Mouse (Mus musculus) CH12F3 (cell line): ENCODE data around the gene Epc2.
"Not testable (repeated sequence)": the region's sequence is repeated elsewhere in the genome, so short reads cannot be mapped to it uniquely, and the experiment has no call there.

Experiments
- in situ Hi-C: fragments of 300-500 bp; cut with MboI; formaldehyde crosslinking; loops from 2 replicates; pipeline ENCODE4 v1.14.3; 2020; ENCODE audit warnings: low sequenced_read_pairs

Epc2 gene

GRCm38 (mm10) chr2:49471641-49472355, 20.5 kb downstream of the Epc2 start:
- in situ Hi-C loops = no loop called here

- in situ Hi-C loops = no loop called here
Observed at GRCm38 (mm10) chr2:49472443-49472842, 21.2 kb downstream of the Epc2 start.

DNA sequence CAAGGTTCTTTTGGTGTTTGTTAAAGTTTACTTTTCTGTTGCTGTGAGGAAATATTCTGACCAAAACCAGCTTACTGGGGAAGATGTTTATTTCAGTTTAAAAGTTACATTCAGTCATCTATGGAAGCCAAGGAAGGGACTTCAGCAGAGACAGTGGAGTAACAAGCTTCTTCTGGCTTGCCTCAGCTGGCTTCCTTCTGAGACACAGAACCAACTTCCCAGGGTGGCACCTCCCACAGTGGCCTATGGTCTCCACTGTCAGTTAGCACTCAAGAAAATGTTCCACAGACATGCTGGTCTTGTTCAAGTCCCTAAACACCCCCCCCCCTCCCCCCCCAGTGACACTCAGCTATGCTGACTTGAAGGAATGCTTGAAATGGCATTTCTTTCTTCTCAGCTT, 30.9 kb downstream of the Epc2 start:
- in situ Hi-C loops = no loop called here

DNA sequence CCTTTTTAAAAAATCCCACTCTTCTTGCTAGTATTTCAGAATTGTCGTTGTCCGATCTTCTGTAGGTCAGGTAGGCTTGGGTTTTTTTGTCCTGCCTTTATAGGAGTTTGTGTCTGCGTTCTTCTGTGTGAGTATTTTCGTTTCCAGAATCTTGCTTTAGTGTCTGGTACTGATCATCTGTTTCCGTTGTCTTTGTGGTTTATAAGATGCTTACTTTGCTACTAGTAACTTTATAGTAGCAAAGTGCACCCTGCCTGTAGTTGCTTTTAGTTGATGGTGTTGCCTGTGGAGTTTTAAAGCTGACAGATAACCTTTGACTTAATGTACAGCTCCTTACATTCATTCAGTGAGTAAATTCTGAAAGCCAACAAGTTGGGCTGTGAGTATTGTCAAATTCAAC, 32.1 kb downstream of the Epc2 start:
- in situ Hi-C loops = no loop called here

GRCm38 (mm10) chr2:49501435-49501834, 50.1 kb downstream of the Epc2 start:
- in situ Hi-C loops = no loop called here

DNA sequence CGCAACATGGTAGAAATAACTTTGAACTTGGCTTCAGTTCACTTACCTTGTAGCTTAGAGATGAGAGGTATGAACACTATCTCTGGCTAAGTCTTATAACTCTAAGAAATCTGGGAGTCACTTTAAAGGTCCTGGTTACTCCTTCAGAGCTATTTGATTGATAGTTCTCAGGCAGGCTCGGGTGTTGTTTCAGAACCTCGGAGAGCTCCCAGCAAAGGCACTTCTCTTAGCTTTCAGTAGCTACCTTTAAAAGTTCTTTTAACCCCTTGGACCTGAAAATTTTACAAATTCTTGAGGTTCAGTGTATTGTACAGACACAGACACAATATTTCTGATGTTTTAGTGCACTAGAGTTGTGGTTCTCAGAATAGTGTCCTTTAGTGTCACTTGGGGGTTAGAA, 52.3 kb downstream of the Epc2 start:
- in situ Hi-C loops = no loop called here

DNA sequence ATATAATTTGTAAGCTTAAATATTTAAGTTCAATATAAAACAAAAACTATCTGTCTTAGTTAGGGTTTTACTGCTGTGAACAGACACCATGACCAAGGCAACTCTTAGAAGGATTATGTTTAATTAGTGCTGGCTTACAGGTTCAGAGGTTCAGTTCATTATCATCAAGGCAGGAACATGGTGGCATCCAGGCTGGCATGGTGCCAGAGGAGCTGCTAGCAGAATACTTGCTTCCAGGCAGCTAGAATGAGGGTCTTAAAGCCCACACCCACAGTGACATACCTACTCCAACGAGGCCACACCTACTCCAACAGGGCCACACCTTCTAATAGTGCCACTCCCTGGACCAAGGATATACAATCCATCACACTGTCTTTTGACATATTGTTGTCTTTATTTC, 53.9 kb downstream of the Epc2 start:
- in situ Hi-C loops = not testable (repeated sequence)

GRCm38 (mm10) chr2:49510832-49511231, 59.5 kb downstream of the Epc2 start:
- in situ Hi-C loops = no loop called here

DNA sequence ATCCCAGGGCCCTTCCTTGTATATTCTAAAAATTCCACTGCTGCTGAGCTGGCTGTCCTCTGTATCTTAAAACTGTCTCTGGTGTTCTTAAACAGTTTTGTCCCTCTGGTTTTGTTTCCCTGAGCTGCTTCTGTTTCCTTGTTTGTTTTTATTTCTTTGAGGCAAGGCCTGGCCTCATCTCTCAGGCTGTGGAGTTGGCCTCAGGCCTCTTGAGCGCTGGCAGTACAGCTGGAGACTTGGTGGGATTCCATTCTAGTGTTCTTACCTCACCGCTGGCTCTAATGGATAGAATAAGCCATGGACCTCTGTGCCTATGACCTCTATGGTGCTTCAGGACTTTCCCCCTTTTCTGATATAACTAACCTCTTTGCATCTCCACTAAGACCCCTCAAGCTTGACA, 64.7 kb downstream of the Epc2 start:
- in situ Hi-C loops = no loop called here

DNA sequence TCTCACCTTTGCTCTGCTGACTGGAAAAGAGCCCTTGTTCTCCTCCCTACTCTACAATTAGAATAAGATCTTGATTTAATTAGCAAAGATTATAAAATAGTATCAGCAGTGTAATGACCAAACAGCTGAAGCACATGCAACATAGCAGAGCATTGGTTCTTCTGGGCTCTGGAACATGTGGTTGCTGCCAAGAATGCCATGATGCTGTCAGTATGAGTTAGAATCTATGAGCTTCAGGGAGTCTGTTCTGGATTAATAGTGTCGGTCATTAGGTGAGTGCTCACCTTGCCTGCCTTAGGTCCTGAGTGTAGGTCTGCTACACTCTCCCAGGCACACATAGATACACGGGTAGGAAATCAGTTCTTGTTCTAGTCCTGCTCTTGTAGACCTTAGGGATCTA, 69.1 kb downstream of the Epc2 start:
- in situ Hi-C loops = no loop called here

- in situ Hi-C loops = no loop called here
Observed at GRCm38 (mm10) chr2:49520989-49521388, 69.7 kb downstream of the Epc2 start.

- in situ Hi-C loops = no loop called here
Observed at GRCm38 (mm10) chr2:49521564-49521963, 70.3 kb downstream of the Epc2 start.

DNA sequence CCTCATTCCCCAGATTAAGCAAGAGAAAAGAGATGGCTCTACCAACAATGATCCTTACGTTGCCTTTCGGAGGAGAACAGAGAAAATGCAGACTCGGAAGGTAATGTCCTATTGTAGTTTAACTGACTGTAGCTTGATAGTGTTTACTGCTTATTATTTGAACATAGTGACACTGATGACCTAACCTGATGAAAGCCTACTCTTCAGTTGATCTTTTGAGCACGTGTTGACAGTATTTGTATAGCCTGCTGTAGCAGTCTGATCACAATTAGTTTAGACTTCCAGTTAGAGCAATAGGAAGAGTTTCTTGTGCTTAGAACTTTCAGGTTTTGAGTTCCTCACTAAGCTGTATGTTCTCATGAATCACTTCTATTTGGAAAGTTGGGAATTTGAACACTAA, 71.3 kb downstream of the Epc2 start:
- in situ Hi-C loops = no loop called here

- in situ Hi-C loops = no loop called here
Observed at GRCm38 (mm10) chr2:49537147-49537546, 85.9 kb downstream of the Epc2 start.

- in situ Hi-C loops = no loop called here
Observed at GRCm38 (mm10) chr2:49538056-49538455, 86.8 kb downstream of the Epc2 start.

DNA sequence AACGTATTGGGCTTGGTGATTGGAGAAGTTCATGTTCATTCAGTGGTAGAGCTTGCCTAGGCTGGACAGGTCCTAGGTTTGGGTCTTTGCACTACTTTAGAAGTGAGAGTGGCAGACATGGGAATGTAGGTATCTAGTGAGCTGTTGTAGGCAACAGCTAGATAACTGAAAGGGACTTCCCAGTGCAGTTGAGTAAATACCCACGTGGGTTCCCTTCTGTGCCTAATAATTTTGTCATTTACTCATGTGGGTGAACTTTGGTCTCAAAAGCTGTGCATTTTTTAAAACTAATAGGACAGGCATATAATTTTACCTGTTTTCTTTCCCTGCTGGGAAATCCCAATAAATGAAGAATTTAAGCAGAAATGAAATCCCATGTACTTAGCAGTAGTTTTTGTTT, 88.5 kb downstream of the Epc2 start:
- in situ Hi-C loops = no loop called here

- in situ Hi-C loops = no loop called here
Observed at GRCm38 (mm10) chr2:49547813-49548212, 96.5 kb downstream of the Epc2 start.

DNA sequence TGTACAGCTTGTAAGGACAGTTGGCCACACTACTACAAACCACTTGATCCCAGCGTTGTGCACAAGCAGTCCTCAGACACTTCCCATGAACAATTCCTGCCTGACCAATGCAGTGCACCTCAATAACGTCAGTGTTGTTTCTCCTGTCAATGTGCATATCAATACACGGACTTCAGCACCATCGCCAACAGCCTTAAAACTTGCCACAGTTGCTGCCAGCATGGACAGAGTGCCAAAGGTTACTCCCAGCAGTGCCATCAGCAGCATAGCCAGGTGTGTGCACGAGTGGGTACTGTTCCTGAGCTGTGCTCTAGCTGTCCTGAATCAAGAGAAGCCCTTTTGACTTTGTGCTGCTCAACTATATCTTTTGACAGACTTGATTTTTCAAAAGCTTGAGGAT, 97.2 kb downstream of the Epc2 start:
- in situ Hi-C loops = no loop called here

GRCm38 (mm10) chr2:49553096-49553495, 101.8 kb downstream of the Epc2 start:
- in situ Hi-C loops = no loop called here

DNA sequence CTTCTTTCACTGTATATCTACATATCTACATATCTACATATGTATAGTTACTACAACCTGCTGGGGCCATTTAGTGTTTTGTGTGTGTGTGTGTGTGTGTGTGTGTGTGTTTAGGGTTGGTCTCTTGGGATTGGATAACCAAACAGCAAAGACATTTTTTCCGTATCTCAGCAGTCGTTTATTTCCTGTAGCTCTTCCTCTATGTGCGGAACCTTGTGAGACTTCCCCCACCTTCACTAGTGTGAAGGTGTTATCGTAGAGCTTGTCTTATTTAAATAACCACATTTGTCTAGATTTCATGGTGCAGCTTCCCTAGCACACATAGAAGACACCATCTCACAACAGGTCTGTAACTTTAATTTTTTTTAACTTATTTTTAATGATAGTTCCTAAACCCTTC, 106.1 kb downstream of the Epc2 start:
- in situ Hi-C loops = no loop called here

DNA sequence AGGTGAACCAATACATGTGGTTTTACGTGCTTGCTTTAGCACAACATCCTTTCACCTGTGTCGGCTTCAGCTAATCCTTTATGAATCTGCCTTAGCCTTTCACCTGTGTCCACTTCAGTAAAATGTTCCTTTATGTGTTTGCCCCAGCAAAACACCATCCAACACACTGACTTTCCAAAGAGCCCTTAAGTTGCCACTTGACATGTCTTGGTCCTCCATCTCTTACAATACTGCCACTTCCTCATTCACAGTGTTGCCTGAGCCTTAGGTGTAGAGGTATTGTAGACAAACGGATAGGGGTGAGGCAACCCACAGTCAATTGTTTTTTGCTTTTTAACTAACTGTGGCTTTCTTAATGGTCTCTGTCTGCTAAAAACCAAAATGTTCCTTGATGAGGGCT, 107.1 kb downstream of the Epc2 start:
- in situ Hi-C loops = no loop called here

DNA sequence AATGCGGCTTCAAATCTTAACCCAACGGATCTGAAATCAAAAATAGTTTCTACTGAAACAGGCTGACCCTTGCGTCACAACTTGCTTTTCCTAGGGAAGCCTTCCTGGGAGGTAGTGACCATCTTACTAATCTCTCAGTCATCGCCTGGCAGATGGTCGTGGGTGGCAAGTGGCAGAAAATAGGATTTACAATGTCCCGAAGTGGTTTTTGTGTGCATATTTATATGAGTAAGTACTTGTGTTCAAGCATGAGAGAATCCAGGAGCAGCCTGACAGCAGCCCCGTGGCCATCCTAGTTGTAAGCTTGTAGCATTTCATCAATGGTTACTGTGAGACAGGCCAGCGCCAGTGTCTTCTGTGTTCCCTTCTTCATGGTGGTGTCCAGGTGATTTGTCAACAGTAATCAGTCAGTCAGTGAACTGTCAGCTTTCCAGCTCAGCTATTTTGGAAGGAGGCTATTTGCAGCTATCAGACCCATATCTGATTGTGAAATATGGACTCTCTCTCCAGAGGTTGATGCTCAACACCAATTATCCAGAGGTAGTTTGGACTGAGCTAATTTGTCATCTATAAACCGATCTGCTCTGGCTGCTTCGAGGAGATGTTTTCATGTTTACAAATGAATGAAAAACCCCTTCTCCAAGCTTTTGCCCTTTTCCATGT, 111.5 kb downstream of the Epc2 start:
- in situ Hi-C loops = no loop called here
